Mouse (Mus musculus): ENCODE data around the gene Dcun1d4.
A peak's percentile ranks its signal among the peaks of the same experiment; 100 is the strongest.

Dcun1d4 gene

DNA sequence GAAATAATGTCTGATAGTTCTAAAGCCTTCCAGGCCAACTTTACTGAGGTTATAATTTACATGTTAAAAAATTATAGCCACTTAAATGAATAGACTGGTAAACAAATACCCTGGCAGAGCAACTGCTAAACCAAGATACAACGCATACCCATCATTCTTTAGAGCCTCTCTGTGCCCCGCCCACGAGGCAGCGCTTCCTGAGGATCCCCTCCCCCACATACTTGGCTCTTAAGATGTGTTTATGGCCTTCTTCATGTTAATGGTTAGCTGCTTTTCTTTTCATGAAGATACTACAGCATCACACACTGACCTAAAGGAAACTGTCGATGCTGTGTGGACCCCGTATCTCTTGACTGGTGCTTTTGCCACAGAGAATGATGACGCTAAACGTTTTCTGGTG lies 17.8 kb downstream of the Dcun1d4 start:
- no peak for DNase-seq (ENCODE audit: low read depth, low spot score)

DNA sequence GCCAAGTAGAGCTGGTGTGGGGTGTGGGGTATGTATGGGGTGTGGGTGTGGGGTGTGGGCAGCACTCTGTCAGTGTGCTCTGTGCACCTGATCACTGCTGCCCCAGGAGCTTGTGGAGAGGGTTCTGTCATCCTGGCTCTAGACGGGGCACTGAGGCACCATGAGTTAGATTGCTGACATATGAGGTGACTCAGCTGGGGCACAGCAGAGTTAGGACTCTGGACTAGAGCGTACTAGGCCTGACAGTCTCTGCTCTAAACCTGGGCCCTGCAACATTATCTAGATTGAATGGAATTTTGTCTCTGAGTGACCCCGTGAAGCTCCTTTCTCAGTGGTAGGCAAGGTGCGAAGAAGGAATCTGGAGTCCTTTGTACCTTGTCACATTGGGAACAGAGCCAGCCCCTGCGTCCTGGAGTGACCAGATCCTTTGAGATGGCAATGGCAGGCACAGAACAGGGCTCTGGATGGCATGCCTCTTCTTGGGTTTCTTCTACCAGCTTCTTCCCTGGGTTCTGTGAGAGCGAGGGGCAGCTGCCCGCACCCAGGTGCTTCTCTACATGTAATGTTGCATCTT lies 20.2 kb downstream of the Dcun1d4 start:
- DNase-seq (ENCODE audit: low read depth, low spot score): no peak

DNA sequence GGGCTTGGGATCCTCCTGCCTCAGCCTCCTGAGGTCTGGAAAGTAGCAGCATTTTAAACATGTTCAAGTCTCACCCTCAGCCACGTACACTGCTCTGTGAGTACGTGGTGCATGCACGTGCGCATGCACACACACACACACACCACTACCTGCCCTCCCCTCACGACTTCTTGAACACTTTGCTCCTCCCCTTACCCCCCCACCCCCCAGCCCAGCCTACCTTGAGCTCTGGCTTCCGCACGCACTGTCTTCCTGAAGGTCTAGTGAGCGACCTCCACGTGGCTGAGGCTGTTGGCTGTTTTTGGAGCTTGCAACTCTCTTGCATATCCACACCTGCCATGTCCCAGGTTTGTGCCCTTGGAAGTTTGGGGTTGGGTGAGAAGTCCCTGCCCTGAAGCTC lies 21.6 kb downstream of the Dcun1d4 start:
- no peak for DNase-seq (ENCODE audit: low read depth, low spot score)

DNA sequence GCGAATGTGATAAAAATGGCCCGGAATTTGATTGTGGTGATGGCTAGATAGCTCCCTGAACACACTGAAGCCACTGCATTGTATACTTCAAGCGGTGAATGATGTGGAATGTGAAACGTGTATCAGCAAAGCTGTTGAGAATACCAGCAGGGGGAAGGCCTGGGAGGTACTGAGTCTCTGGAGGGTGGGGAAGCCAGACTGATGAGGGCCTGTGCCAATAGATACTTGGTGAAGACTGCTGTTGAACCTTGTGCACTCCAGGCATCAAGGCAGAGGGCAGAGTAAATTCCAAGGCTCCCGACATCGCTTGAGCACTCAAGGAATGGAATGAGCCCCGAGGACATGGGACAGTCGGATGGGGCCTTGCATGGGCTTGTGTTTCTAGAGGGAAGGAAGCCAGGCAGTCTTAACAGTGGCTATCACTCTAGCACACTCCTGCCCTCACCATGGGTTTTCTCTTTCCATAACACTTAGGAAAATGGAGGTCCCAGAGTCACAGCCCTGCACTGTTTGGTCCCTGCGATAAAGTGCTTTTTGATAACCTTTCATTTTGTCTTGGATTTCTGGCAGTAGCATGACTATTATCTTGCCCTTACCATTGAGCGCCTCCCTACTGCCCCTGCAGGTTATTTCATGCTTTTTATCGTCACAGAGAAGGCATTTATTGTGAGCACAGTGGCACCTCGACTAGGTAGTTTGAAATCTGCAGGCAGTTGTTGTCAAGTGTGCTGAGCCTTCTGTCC lies 22.4 kb downstream of the Dcun1d4 start:
- DNase-seq (ENCODE audit: low read depth, low spot score): peak; percentile 14

DNA sequence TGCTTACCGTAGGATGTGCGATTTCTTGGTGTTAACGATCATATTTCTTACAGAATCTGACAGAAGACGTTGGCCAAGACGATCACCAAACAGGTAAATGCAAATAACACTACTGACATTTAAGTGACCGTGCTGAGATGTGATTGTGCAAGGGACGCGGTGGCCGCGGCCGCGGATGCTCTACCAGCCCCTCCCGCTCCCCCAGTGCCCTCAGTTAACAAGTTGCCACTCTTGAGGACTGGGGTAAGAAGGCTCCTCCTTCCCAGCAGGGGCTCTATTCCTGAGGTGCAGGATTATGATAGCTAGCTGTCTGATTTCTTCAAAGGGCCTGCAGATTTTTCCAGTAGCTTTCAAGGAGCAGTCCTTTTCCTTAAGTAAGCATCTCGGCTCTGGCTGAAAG lies 30.3 kb downstream of the Dcun1d4 start:
- DNase-seq (ENCODE audit: low read depth, low spot score): no peak

DNA sequence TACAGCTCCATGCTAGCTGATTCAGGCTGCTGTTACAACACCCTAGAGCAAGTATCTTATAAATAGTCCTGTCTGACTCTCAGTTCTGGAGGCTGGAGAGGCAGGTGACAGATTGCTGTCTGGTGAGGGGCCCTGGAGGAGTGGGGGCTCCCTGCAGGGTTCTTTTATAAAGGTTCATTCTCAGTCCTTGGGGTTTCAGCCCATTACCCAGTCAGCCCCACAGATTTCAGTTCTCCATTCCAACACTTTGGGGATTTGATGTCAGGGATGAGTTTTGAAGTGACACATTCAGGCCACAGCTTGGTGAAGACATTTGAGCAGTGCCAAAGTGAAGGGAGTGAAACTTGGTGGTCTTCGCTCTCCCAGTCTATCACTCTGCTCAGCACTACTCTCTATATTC lies 31.4 kb downstream of the Dcun1d4 start:
- DNase-seq (ENCODE audit: low read depth, low spot score): no peak

DNA sequence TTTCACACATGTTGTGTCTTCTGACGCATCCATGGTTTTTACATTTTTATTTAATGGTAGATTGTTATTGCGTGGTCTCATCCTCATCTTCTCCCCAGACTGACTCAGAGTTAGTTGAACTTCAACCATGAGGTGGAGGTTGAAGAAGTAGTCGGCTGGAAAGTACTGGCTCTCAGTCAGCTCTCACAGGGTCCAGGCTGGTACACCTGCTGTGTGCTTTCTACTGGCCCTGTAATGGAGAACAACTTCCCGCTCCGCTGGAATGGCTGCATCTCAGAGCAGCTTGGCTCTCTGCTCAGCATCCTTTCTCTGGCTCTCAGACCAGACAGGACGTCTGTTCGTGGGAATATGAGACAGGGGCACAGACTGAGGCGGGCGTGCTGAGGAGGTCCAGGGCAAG lies 31.9 kb downstream of the Dcun1d4 start:
- no peak for DNase-seq (ENCODE audit: low read depth, low spot score)

DNA sequence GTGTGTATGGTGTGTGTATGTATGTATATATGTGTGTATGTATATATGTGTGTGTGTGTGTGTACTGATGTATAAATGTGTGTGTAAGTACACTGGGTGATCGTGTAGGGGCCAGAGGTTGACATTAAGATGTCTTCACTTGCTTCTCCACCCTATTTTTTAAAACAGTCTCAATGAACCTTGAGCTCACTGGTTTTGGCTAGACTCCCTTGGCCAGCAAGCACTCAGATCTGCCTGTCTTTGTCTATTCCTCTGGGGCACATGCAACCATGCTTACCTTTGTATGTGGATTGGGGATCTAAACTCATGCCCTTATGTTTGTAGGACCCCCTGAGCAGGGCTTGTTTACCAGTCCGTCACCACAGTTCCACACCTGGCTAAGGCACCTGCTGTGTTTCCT lies 33.4 kb downstream of the Dcun1d4 start:
- no peak for DNase-seq (ENCODE audit: low read depth, low spot score)

DNA sequence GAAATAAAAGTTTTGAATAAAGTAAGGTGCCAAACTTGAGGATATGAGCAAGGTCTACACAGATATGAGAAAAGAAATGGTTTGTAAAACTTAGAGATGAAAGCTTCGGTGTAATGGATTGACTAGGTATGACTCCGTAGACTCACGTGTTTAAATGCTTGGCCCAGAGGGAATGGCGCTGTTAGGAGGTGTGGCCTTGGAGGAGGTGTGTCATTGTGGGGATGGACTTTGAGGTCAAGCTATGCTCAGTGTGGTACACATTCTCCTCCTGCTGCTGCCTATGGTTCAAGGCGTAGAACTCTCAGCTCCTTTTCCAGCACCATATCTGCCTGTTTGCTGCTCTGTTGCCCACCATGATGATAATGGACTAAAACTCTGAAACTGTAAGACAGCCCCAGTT lies 36.5 kb downstream of the Dcun1d4 start:
- no peak for DNase-seq (ENCODE audit: low read depth, low spot score)

DNA sequence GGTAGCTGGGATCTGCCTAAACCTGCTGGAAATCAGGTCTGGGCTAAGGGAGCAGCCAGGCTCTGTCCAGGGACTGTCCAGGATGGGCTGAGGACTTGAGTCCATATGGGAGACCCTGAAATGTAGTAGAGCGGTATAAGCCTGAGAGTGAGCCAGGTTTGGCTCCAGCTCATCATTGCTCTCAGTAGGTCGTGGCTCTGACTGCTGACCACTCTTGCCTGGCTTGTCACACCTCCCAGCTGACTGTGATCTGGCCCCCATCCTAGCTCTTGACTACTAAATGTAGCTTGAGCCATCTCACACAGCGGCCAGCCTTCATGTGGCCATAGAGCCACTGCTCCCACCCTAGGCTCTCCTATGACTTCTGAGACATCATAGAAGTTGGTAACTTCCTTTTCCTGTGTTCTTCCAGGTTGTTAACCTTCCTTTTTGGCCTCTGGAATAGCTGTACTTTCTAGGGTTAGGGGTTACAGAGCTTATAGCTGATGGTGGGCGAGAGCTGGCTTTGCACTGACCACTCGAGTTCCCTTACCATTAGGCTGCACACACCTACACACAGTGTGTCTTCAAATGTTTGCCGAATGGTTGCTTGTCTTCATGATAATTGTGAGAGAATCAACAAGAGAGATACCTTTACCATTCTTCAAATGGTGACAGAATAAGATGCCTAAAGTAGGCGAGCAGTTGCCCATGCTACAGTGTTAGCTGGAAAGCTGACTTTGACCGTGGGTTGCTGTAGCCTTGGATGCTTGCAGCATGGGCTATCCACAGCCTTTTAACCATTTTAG lies 37.8 kb downstream of the Dcun1d4 start:
- no peak for DNase-seq (ENCODE audit: low read depth, low spot score)

DNA sequence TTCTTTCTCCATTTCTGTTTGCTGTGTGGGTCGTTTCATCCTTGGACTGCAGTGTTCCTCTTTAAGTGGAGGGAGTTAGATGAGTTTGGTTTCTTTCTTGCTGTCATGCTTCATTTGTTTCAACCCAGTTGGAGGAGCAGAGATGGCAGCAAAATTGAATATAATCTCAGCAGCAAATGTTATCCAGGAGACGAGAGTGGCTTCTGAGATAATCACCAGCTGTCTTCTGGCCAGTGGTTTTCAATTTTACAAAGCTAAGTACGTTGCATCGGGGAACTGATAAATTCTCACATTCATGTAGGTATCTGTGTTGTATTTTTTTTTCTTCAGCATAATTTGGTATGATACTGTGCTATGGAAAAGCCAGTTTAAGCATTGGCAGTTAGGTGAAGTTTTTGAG lies 40.0 kb downstream of the Dcun1d4 start:
- DNase-seq (ENCODE audit: low read depth, low spot score): no peak

DNA sequence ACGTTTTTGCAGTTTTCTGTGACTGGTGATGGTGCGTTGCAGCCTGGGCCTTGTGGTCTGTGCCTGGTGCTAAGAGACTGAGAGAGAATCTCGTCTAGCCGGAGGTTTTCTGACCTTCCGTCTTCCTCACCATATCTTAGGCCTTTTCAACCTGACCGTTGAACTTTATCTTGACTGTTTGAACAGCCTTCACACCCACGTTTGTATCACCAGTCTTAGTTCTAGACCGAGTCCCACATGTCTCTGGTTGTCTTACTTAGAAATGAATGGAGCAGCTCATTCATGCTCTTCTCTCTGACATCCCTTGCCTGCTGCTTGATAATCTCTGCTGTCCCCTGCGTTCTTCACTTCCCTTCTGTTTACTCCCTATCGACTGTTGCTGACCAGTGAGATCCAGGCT lies 42.4 kb downstream of the Dcun1d4 start:
- no peak for DNase-seq (ENCODE audit: low read depth, low spot score)

DNA sequence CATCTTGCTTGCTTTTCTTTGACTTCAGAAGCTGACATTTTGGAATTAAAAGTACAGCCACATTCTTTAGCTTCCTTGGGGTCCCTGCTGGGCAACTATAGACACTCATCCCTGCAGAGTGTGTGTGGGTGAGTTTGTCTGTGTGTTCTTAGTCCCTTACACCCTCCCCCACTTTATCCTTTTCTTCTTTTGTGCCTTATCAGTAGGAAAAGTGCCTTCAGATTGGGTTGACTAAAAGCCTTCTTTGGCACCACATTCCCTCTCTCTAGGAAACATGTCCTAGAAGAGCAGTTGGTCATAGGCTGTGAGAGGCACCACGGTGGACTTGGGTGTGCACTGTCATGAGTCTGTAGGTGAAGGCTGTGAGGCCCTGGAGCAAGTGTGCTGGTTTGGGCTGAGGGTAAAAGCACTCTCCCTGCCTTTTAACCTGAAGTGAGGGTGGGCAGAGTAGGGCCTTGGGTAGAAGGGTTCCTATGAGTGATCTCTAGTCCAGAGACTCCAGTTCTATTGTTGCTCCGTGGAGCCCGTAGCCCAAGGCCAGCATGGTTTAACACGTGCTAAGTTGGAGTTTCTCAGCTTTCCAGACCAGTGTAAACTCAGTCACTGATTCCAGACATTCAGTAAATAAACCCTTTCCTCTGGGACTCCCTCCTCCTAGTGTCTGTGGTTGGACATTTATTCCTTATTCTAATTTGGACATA lies 43.6 kb downstream of the Dcun1d4 start:
- no peak for DNase-seq (ENCODE audit: low read depth, low spot score)

DNA sequence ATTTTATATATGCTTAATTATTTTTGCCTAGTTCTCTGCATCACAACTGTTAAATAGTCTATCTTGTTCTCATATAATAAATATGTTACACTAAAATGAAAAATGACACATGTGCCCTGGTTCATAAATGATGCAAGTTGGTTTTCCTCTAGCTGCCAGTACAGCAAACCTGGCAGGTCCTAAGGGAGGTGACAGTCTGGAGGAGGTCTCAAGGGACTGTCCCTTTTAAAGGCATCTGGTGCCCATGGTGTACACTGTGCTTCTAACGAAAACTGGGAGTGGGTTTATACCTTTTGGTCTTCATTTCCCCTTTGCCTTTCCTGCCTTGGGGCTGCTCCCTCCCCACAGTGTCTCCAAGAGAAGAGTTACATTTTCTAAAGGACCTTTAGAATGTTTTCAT lies 51.4 kb downstream of the Dcun1d4 start:
- DNase-seq (ENCODE audit: low read depth, low spot score): no peak

DNA sequence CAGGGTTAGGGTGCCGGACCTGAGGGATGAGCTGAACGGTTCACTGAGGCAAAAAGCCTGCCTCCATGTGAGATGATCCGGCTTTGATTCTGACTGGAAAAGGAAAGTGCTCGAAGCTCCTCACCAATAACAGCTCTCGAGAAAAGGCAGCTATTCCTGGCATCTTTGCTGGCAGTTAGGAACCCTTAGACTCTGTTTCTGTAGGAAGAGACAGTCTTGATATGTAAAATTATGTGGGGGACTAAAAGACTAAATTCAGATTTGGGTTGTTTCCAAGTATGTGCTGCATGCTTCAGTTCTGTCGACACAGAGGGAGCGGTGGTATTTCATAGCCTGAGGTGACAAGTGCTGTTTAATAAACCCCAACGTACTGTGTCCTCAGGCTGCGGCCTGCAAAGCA lies 52.1 kb downstream of the Dcun1d4 start:
- DNase-seq (ENCODE audit: low read depth, low spot score): no peak

DNA sequence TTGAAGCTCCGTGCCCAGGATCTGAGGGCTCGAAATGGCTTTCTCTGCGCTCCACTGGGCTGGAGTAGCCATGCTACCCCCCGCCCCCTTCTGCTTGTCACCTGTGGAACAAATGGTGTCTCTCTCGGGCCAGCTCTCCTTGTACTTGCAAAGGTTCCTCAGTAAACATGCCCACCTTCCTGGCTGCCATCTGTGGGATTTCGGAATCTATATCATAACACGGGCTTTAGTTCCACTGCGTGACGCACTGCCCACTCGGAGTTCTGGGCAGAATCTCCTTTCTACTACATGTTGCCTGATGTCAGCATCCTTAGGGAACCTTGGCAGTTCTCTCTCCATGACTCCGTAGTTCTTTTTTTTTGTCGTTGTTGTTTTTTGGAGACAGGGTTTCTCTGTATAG lies 56.9 kb downstream of the Dcun1d4 start:
- DNase-seq (ENCODE audit: low read depth, low spot score): no peak

DNA sequence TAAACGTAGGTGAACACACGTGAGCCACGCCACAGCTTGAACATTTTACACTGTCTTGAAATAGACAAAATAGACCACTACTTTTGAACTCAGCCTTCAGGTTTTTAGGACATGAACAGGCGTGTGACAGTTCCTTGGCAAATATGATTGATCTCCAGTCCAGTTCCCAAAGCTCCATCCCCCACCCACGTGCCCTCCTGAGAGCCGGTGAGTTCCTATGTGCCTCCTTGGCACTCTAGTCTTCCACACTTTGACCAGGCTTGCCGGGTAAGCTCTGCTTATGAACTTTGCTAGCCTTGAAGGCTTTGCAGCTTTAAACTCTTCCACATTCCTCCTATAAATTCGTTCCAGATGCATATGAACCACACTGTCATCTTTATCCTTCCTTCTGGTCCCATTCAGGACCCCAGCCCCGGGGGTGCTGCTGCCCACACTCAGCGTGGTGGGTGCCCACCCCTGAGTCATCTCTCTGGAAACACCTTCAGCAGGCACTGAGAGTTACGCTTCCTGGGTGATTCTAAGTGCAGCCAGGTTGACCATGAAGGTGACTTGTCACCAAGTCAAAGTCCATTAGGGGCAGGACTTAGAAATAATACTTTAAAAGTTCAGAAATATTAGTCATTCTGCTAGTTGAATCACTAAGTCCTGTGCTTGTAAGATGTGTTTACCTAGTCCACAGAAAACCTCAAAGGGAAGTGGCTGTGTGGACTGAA lies 57.9 kb downstream of the Dcun1d4 start:
- no peak for DNase-seq (ENCODE audit: low read depth, low spot score)

DNA sequence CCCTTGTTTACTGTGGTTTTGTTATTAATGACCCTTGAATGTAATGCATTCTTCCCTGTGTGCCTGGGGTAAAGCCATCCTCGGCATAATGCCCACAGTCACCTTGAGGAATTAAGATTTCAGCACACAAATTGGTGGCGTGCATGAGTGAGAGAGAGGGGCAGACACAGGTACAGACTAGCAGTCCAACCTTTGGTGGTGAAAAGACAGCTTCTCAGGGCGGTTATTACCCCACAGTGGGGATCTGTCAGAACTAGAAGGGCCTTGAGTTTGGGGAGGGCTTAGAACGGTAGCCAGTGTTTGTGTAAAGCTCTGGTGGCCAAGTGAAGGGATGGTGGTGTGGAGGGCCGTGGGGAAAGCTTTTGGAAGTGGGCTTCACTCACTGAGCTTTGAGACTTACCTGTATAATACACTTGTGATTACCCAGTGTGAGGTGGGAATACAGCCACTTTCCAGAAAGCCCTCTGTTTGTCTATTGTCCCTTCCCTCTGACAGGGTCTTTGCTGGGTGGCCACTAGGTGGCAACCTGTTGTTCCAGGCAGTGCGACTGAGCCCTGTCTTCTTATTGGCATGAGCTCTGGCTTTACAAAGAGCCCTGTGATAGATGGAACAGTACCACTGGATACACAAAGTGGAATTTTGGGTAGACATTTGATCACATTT lies 59.2 kb downstream of the Dcun1d4 start:
- DNase-seq (ENCODE audit: low read depth, low spot score): no peak

DNA sequence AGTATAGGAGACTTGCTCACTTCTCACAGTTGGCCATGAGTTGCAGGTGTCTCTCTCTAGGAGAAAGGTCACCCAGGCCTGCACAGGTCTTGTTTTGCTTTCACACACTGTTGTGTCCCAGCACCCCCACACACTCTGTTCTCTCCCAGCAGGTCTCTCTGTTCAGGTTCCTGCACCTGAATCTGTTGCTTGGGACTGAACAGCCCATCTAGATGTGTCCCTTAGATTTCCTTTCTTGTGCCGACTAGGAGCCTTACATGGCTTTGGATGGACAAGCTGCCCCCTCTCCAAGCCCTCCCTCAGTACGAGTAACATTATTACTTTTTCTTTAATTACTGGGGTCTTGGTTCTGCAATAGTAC lies 59.7 kb downstream of the Dcun1d4 start:
- DNase-seq (ENCODE audit: low read depth, low spot score): no peak

DNA sequence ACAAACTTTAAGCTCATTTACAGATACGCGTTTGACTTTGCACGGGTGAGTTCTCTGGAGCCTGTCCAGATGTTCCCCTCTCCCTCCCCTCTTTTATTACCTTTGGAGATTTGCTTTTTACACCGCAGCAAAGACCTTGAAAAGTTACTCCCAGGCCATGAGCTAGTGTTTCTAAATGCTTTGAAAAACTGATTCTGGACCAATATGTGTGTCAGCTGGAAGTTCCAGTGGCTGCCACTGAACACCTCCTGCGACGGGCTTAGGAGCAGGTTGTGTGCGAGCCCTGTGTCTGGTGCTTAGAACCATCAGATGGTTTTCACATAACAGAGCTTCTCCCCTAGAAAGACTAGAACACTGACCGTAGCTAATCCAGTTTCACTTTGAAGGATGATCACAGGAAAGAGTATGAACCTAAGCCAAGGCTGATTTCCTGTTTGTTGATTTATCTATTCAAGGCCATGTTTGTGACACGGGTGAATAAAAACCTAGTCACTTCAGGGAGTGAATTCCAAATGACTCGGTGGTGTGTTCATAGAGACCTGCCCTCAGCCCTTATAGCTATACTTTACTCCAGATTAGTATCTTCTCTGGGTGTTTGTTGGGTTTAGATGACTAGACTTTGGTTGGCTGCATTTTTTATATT lies 63.4 kb downstream of the Dcun1d4 start:
- no peak for DNase-seq (ENCODE audit: low read depth, low spot score)

DNA sequence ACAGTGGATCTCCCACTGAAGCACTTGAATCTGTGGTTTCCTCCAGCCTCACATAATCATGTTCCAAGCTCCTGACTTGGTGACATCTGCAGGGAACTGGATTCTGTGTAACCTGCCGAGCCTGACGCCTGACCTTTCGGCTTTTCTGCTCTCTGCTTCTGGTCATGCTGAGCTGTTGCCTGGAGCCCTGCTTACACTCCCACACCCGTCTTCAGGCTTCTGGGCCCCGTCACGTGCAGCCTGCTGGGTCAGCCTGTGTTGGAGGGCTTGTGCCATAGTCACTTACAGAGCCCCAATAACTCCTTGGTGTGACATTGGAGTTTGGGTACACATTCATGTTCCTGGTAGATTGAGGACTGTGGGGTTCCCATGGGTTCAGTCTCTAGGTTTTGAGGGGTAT lies 64.8 kb downstream of the Dcun1d4 start:
- DNase-seq (ENCODE audit: low read depth, low spot score): no peak
